Mouse (Mus musculus) heart, adult 2 months (tissue): ENCODE data around the gene Mpped2.

Experiments
- CTCF ChIP-seq: fragments of 200-600 bp; IDR thresholded peaks from 2 replicates; pipeline ENCODE4 v1.8.1; 2022; ENCODE audit warnings: antibody characterized with exemption, mild to moderate bottlenecking, moderate library complexity
- POLR2A ChIP-seq: fragments of 200-500 bp; IDR thresholded peaks from 2 replicates; pipeline ENCODE4 v1.6.1; 2011; ENCODE audit warnings: mild to moderate bottlenecking, low read depth, low read length, control low read depth; ENCODE audit not compliant: insufficient read depth

- TF ChIP-seq CTCF (no peak), POLR2A (no peak)
Measured at GRCm38 (mm10) chr2:106674319-106674718, 18.8 kb upstream of the Mpped2 start.
